Mouse (Mus musculus) liver (tissue): ENCODE results near the gene Cep135.
A peak's percentile ranks its signal among the peaks of the same experiment; 100 is the strongest.

Experiments
- DNase-seq: peaks from one replicate; pipeline ENCODE4 v3.0.0-alpha.2; 2020; ENCODE audit warnings: mixed read lengths

Cep135 gene

GRCm38 (mm10) chr5:76645091-76645868 is 56.8 kb downstream of the Cep135 start:
- no peak for DNase-seq

DNA sequence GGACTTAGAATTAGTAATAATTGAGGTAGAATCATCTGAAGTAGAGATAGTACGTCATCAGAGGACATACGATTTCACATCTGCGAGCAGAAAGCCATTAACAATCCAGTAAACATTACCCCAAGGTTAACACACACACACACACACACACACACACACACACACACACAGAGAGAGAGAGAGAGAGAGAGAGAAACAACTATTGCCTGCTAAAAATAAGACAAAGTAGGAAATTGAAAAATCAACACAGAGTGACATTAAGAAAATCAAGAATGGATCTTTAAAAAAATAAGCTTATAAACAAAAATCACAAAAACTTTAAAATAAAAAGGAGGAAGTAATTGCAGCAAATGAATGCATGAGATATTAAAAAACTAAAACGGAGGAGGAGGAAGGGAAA is 61.4 kb downstream of the Cep135 start:
- DNase-seq, result no peak

DNA sequence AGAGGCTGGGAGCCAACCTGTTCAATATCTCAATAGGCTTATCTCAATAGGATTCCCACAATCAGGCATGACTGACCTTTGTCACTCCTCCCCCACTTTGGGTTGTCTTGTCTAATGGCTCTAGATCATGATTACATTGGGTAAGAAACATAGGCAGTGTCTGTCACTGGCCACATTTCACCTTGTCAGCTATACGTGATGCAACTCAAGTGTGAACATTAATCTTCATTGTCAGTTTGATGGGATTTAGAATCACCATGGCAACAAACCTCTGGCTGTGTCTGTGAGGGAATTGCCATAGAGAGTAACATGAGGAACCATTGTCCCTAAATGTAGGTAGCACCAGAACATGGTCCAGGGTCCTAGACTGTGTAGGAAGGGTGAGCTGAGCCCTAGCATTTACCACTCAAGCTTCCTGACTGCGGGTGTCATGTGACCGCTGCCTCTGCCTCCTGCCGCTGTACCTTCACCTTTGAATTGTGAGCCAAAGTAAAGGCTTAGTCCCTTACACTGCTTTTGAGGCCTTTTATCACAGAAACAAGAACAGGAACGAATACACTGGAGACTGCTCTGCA is 62.7 kb downstream of the Cep135 start:
- no peak for DNase-seq

- DNase-seq, result no peak
Observed at GRCm38 (mm10) chr5:76656212-76656611, 67.7 kb downstream of the Cep135 start, which contains the start of gene C530008M17Rik. TSS of gene C530008M17Rik (plus strand) at chr5:76656512.

- peak; percentile 79 for DNase-seq
Observed at GRCm38 (mm10) chr5:76657245-76658083, 69.0 kb downstream of the Cep135 start.

DNA sequence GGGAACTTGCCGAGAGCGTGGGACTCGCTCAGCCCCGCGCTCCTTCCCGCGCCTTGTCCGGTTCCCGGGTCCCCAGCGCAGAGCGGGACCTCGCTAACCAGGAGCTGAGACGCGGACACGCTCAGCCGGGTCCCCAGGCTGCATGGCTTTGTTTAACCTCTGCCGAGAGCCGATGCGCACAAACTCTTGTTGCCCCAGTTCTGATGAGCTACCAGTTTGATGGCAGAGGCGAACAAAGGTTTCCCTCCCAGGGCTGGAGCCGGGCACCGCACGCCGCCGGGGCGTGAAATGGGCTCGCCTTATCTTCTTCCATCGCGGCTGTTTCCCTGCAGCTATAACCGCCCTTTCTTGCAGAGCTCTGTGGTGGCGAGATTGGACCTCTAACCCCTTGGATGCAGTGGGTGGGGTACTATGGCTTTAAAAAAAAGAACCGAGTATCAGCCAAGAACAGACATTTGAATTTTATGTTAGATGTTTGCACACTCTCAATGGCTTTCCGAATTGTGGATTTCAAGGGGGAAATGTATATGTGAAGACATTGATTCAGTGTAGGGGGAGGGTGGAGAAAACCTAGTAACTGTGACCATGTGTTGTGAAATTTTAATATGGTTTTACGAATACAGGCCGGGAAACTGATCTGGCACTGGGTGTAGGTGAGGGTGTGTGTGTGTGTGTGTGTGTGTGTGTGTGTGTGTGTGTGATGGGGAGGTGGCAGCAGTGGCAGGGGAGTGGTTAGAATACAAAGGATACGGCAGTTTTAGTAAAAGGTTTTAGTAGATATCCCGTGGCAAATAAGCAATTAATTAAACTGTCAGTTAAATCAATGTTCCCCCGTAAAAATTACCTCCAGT is 69.8 kb downstream of the Cep135 start:
- DNase-seq, result peak; percentile 85

- DNase-seq, result no peak
Observed at GRCm38 (mm10) chr5:76659958-76660635, 71.6 kb downstream of the Cep135 start.

- peak; percentile 24 for DNase-seq
Observed at GRCm38 (mm10) chr5:76661310-76661709, 72.8 kb downstream of the Cep135 start.

- no peak for DNase-seq
Observed at GRCm38 (mm10) chr5:76664936-76665335, 76.4 kb downstream of the Cep135 start.

- no peak for DNase-seq
Observed at GRCm38 (mm10) chr5:76665421-76665820, 76.9 kb downstream of the Cep135 start.

DNA sequence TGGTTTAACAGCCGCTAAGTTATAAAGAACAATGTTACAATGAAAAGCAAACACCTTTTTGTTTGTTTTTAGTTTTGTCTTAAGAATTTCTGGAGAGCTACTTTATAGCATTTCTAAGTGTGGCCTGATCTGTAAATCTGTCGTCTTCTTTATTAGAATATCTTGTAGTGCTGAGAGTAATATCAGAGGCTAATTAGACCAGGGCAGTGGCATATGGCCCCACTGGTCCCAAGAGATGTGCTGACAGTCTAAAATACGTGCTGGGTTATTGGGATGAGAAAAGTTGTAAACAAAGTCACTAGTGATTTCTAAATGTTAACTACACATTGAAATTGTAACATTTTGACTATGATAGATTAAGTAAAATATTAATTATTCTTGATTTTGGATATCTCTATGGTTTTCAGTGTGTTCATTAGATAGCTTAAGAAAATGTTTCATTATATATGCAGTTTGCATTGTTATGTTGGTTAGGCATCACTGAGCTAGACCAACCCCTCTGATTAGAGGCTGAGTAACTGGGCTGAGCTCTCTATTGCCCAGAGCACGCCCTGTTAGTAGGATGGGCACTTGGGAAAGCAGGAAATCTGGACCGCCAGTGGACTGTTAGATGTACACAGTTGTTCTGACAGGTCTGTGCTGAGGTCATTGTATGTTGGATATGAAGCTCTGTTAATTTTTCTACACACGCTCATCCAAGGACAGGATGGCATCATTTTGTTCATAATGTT is 77.7 kb downstream of the Cep135 start:
- no peak for DNase-seq

DNA sequence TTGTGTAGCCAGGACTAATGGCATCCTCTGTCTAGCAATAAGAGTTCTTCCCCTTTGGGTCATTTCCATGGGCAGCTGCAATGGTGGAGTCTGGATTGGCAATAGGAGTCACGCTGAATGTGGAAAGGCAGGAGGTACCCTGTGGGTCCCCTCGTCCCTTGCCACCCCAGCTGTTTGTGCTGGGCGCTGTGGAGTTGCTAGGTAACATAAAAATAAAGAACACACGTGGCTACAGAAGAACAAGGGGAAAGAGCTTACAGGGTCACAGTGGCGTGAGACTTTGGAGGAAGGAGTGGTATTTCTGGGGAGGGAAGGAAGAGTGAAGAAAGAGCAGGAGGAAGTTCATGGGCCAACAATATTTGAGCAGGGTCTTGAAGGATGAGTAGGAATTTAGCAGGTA is 79.6 kb downstream of the Cep135 start:
- DNase-seq, result no peak

DNA sequence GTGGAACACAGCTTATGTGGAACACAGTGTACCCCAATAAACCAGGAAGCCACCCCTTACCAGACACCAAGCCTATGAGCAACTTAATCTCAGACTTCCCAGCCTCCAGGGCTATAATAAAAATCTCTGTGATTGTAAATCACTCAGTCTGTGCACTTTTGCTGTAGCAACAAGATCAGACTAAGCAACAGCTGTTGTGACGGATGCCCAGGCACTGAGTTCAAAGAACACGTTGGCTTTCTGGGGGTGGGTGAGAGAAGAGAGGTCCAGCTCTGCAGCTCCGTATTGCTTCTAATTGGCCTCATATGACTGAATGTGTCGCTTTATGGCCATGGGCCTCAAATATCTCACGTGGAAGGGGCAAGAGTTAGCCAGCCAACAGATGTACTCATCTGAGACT is 80.0 kb downstream of the Cep135 start:
- no peak for DNase-seq

- no peak for DNase-seq
Observed at GRCm38 (mm10) chr5:76670183-76670582, 81.7 kb downstream of the Cep135 start.

GRCm38 (mm10) chr5:76674022-76674653 is 85.6 kb downstream of the Cep135 start:
- DNase-seq, result no peak

GRCm38 (mm10) chr5:76675369-76675768 is 86.9 kb downstream of the Cep135 start:
- DNase-seq, result no peak

- DNase-seq, result no peak
Observed at GRCm38 (mm10) chr5:76680959-76681358, 92.5 kb downstream of the Cep135 start.

DNA sequence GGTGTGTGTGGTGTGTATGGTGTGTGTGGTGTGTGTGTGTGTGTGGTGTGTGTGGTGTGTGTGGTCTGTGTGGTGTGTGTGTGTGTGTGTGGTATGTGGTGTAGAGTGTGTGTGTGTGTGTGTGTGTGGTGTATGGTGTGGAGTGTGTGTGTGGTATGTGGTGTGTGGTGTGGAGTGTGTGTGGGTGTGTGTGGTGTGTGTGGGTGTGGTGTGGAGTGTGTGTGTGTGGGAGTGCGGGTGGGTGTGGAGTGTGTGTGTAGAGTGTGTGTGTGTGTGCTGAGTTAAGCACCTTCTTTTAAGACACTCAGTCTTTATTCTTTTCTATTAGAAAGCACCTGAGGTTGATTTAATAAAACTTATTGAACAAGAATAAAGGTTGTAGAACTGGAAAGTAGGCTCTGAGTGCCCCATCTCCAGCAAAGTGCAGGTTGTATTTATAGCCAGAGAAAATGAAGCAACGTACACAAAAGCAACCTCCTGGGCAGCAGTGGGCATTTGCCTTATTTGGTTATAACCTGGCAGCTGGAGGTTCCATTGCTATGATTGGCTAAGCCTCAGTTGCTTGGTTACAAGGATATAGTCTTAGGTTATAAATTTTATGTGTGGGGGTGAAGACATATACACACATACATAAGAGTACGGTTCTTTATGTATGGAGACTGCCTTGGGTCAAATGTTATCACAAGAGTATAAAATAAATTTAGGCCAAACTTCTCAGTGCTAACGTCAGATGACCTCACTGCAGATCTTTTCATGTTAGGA is 93.6 kb downstream of the Cep135 start:
- DNase-seq, result no peak

DNA sequence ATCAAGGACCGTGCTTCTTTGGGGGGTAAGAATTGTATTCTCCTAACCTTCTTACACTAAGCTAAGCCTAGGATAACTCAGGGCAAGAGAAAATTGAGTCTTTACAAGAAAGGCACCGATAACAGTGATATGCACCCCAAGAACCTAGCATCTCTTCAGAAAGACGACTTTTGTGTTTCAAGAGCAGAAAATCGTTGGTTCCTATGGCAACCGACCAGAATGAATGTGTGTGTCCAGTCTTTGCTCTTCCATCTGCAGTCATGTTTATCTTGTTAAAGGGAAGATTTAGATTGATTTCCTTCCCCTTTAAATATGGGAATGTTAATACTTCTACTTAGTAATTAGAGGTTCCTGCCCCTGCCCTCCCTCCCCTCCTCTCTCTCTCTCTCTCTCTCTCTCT is 95.0 kb downstream of the Cep135 start:
- DNase-seq, result no peak
